Mouse (Mus musculus): ENCODE data around the gene Sp1. TPM values are rescaled to one million over a fixed set of nuclear protein-coding genes. Genes with fewer than 3 reads are reported as not detected.

Gene Sp1
- polyA plus RNA-seq, 1 experiment from 2014 or later = 10.8 TPM

GRCm38 (mm10) chr15:102404608-102405488 lies 1.1 kb upstream of the Sp1 start:
- no peaks in the 10 kb centered on the region for H3K27me3 ChIP-seq (ENCODE audit: control insufficient read depth, insufficient read depth, low read depth, low read length)
- peak overlapping the region; percentile 64 for H3K4me3 ChIP-seq (ENCODE audit: low read length)
- 16% methylated on average over 32 of the region's 34 CpGs for WGBS
- peak overlapping the region; percentile 100 for H3K27ac ChIP-seq (ENCODE audit: low read length)
- H3K36me3 ChIP-seq (ENCODE audit: control insufficient read depth, insufficient read depth, low read length) = peaks cover 18% of the 10 kb centered on the region
- no peaks in the 10 kb centered on the region for H3K9me3 ChIP-seq (ENCODE audit: control insufficient read depth, low read length)
- H3K4me2 ChIP-seq (ENCODE audit: low read depth, low read length) = peak overlapping the region; percentile 71
- no peak for ATAC-seq (ENCODE audit: low read depth)
- H3K4me1 ChIP-seq (replicated peaks; ENCODE audit: control insufficient read depth, insufficient read depth, low read length) = peaks cover 32% of the 10 kb centered on the region
- H3K9ac ChIP-seq (ENCODE audit: low read length) = peak overlapping the region; percentile 89

GRCm38 (mm10) chr15:102406196-102406911 lies 411 bp downstream of the Sp1 start:
- ATAC-seq (ENCODE audit: low read depth) = peak; percentile 60
- Histone ChIP-seq H3K9ac (ENCODE audit: low read length) (peak overlapping the region; percentile 91), H3K36me3 (ENCODE audit: control insufficient read depth, insufficient read depth, low read length) (peaks cover 25% of the 10 kb centered on the region), H3K27ac (ENCODE audit: low read length) (peak overlapping the region; percentile 98), H3K4me2 (ENCODE audit: low read depth, low read length) (peak overlapping the region; percentile 53), H3K27me3 (ENCODE audit: control insufficient read depth, insufficient read depth, low read depth, low read length) (no peaks in the 10 kb centered on the region), H3K4me1 (replicated peaks; ENCODE audit: control insufficient read depth, insufficient read depth, low read length) (peaks cover 34% of the 10 kb centered on the region), H3K4me3 (ENCODE audit: low read length) (peak overlapping the region; percentile 64), H3K9me3 (ENCODE audit: control insufficient read depth, low read length) (no peaks in the 10 kb centered on the region)
- 1% methylated on average over 29 of the region's 69 CpGs for WGBS

- H3K36me3 ChIP-seq (ENCODE audit: control insufficient read depth, insufficient read depth, low read length) = peaks cover 25% of the 10 kb centered on the region
- ATAC-seq (ENCODE audit: low read depth) = no peak
- peak overlapping the region; percentile 91 for H3K9ac ChIP-seq (ENCODE audit: low read length)
- H3K27me3 ChIP-seq (ENCODE audit: control insufficient read depth, insufficient read depth, low read depth, low read length) = no peaks in the 10 kb centered on the region
- peak overlapping the region; percentile 64 for H3K4me3 ChIP-seq (ENCODE audit: low read length)
- no peaks in the 10 kb centered on the region for H3K9me3 ChIP-seq (ENCODE audit: control insufficient read depth, low read length)
- peak overlapping the region; percentile 53 for H3K4me2 ChIP-seq (ENCODE audit: low read depth, low read length)
- H3K4me1 ChIP-seq (replicated peaks; ENCODE audit: control insufficient read depth, insufficient read depth, low read length) = peaks cover 34% of the 10 kb centered on the region
- WGBS = 12% methylated on average over 3 of the region's 3 CpGs
- peak overlapping the region; percentile 98 for H3K27ac ChIP-seq (ENCODE audit: low read length)
Measured at GRCm38 (mm10) chr15:102406912-102407580, 1.1 kb downstream of the Sp1 start.

GRCm38 (mm10) chr15:102407681-102408557 lies 2.0 kb downstream of the Sp1 start:
- 94% methylated on average over 10 of the region's 10 CpGs for WGBS
- Histone ChIP-seq H3K4me2 (ENCODE audit: low read depth, low read length) (no peak overlapping the region), H3K27ac (ENCODE audit: low read length) (no peak overlapping the region), H3K27me3 (ENCODE audit: control insufficient read depth, insufficient read depth, low read depth, low read length) (no peaks in the 10 kb centered on the region), H3K4me1 (replicated peaks; ENCODE audit: control insufficient read depth, insufficient read depth, low read length) (peaks cover 34% of the 10 kb centered on the region), H3K9me3 (ENCODE audit: control insufficient read depth, low read length) (no peaks in the 10 kb centered on the region), H3K9ac (ENCODE audit: low read length) (peak overlapping the region; percentile 20; the same call in 1 of the 2 replicates), H3K36me3 (ENCODE audit: control insufficient read depth, insufficient read depth, low read length) (peaks cover 32% of the 10 kb centered on the region), H3K4me3 (ENCODE audit: low read length) (no peak overlapping the region)
- no peak for ATAC-seq (ENCODE audit: low read depth)

- Histone ChIP-seq H3K36me3 (ENCODE audit: control insufficient read depth, insufficient read depth, low read length) (peaks cover 35% of the 10 kb centered on the region), H3K4me2 (ENCODE audit: low read depth, low read length) (0 out of 2 replicates have a peak overlapping the region, but pooled peaks have one; percentile 8), H3K27me3 (ENCODE audit: control insufficient read depth, insufficient read depth, low read depth, low read length) (no peaks in the 10 kb centered on the region), H3K4me3 (ENCODE audit: low read length) (no peak overlapping the region), H3K27ac (ENCODE audit: low read length) (no peak overlapping the region), H3K9ac (ENCODE audit: low read length) (peak overlapping the region; percentile 24; the same call in 1 of the 2 replicates), H3K4me1 (replicated peaks; ENCODE audit: control insufficient read depth, insufficient read depth, low read length) (peaks cover 34% of the 10 kb centered on the region), H3K9me3 (ENCODE audit: control insufficient read depth, low read length) (no peaks in the 10 kb centered on the region)
- ATAC-seq (ENCODE audit: low read depth) = no peak
- WGBS = 70% methylated on average over 2 of the region's 2 CpGs
Measured at GRCm38 (mm10) chr15:102408558-102409130, 2.7 kb downstream of the Sp1 start.

GRCm38 (mm10) chr15:102409286-102409685 lies 3.3 kb downstream of the Sp1 start:
- Histone ChIP-seq H3K27me3 (ENCODE audit: control insufficient read depth, insufficient read depth, low read depth, low read length) (no peaks in the 10 kb centered on the region), H3K4me1 (replicated peaks; ENCODE audit: control insufficient read depth, insufficient read depth, low read length) (peaks cover 34% of the 10 kb centered on the region), H3K36me3 (ENCODE audit: control insufficient read depth, insufficient read depth, low read length) (peaks cover 39% of the 10 kb centered on the region), H3K9ac (ENCODE audit: low read length) (peak overlapping the region; percentile 24; the same call in 1 of the 2 replicates), H3K27ac (ENCODE audit: low read length) (no peak overlapping the region), H3K4me2 (ENCODE audit: low read depth, low read length) (no peak overlapping the region), H3K4me3 (ENCODE audit: low read length) (no peak overlapping the region), H3K9me3 (ENCODE audit: control insufficient read depth, low read length) (no peaks in the 10 kb centered on the region)
- WGBS = 93% methylated on average over 3 of the region's 3 CpGs
- no peak for ATAC-seq (ENCODE audit: low read depth)

GRCm38 (mm10) chr15:102411077-102411476 lies 5.1 kb downstream of the Sp1 start:
- WGBS = 90% methylated on average over 1 of the region's 1 CpGs
- ATAC-seq (ENCODE audit: low read depth) = no peak
- Histone ChIP-seq H3K9ac (ENCODE audit: low read length) (no peak overlapping the region), H3K27me3 (ENCODE audit: control insufficient read depth, insufficient read depth, low read depth, low read length) (no peaks in the 10 kb centered on the region), H3K36me3 (ENCODE audit: control insufficient read depth, insufficient read depth, low read length) (peaks cover 42% of the 10 kb centered on the region), H3K27ac (ENCODE audit: low read length) (no peak overlapping the region), H3K4me2 (ENCODE audit: low read depth, low read length) (peak overlapping the region; percentile 25), H3K4me3 (ENCODE audit: low read length) (no peak overlapping the region), H3K4me1 (replicated peaks; ENCODE audit: control insufficient read depth, insufficient read depth, low read length) (peaks cover 30% of the 10 kb centered on the region), H3K9me3 (ENCODE audit: control insufficient read depth, low read length) (no peaks in the 10 kb centered on the region)

GRCm38 (mm10) chr15:102413687-102414086 lies 7.7 kb downstream of the Sp1 start:
- peaks cover 17% of the 10 kb centered on the region for H3K4me1 ChIP-seq (replicated peaks; ENCODE audit: control insufficient read depth, insufficient read depth, low read length)
- H3K27me3 ChIP-seq (ENCODE audit: control insufficient read depth, insufficient read depth, low read depth, low read length) = no peaks in the 10 kb centered on the region
- H3K36me3 ChIP-seq (ENCODE audit: control insufficient read depth, insufficient read depth, low read length) = peaks cover 37% of the 10 kb centered on the region
- H3K27ac ChIP-seq (ENCODE audit: low read length) = no peak overlapping the region
- H3K4me3 ChIP-seq (ENCODE audit: low read length) = no peak overlapping the region
- H3K4me2 ChIP-seq (ENCODE audit: low read depth, low read length) = no peak overlapping the region
- ATAC-seq (ENCODE audit: low read depth) = no peak
- no peaks in the 10 kb centered on the region for H3K9me3 ChIP-seq (ENCODE audit: control insufficient read depth, low read length)
- H3K9ac ChIP-seq (ENCODE audit: low read length) = no peak overlapping the region
